Mouse (Mus musculus): ENCODE data around the gene Flt3l. TPM values are rescaled to one million over a fixed set of nuclear protein-coding genes. Genes with fewer than 3 reads are reported as not detected.
"Not testable (repeated sequence)": the region's sequence is repeated elsewhere in the genome, so short reads cannot be mapped to it uniquely, and the experiment has no call there.

Gene Flt3l
- total RNA-seq, 1 experiment from 2014 or later, result 15.7 TPM

DNA sequence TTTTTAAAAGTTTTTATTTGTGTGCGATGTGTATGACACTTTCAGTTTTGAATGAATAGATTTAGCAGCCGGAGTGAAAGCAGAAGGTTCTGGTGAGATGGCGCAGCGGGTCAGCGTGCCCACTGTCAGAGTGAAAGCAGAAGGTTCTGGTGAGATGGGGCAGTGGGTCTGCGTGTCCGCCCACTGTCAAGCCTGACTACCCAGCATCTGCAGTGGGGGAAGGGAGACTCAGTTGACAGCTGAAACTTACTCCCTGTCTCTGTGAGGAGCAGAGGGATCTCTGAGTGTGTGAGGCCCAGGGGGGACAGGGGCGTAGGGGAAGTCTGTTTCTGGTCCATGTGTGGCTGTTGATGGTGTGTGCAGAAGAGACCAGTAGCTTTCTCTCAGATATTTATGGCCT is 18.7 kb downstream of the Flt3l start:
- ATAC-seq (replicated peaks in 1 of 2; ENCODE audit: insufficient read depth in 1 of 2, low FRiP score in 2 of 2, low TSS enrichment in 1 of 2, low read depth in 1 of 2, poor library complexity in 2 of 2, severe bottlenecking in 2 of 2), result no peak

DNA sequence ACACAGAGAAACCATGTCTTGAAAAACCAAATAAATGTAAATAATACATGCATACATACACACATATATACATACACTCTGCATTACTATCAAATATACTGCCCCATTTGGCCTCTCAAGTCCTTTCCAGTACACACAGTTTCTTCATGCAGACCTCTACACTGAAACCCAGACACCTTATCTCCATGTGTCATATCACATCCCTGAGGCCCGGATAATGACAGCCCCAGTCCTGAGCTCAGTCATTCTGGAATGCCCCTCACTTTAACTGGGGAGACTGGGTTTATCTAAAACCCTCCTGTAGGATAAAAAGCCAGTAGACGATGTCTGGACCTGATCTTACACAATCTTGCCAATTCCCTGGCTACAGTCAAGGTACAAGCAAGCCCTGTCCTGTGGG is 22.8 kb downstream of the Flt3l start:
- no peak for ATAC-seq (replicated peaks in 1 of 2; ENCODE audit: insufficient read depth in 1 of 2, low FRiP score in 2 of 2, low TSS enrichment in 1 of 2, low read depth in 1 of 2, poor library complexity in 2 of 2, severe bottlenecking in 2 of 2)

DNA sequence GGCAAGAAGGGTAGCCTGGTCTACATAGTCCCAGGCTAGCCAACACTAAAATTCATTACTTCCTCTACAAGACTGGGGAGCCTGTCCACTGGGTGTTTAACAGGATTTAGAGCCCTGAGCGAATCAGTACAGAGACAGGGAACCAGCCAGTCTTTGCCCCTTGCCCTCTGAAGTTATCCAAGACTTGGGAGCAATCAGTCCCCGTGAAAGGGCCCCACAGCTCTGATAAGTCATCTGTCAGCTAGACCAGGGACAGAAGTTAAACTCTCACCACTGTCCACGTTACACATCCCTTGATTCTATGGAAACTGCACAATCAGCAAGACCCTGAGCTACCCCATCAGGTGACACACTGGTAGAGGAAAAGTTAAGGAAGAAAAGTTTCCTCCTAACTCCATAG is 23.7 kb downstream of the Flt3l start:
- no peak for ATAC-seq (replicated peaks in 1 of 2; ENCODE audit: insufficient read depth in 1 of 2, low FRiP score in 2 of 2, low TSS enrichment in 1 of 2, low read depth in 1 of 2, poor library complexity in 2 of 2, severe bottlenecking in 2 of 2)

DNA sequence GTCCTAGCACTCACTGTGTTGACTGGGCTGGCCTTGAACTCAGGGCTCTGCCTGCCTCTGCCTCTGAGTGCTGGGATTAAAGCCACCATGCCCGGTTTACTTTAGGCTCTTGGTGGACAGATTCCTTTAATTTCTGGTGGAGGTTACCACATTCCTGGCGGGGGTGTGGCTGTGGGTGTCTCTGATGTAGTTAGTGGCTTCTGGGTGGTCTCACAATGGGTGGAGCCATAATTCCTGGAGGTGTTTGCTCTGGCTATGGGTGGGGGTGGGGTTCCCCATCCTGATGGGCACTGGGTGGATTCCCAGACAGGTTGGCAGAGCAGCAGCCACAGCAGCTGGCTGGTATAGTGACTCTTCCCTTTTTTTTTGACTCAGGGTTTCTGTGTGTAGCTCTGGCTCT is 24.3 kb downstream of the Flt3l start:
- no peak for ATAC-seq (replicated peaks in 1 of 2; ENCODE audit: insufficient read depth in 1 of 2, low FRiP score in 2 of 2, low TSS enrichment in 1 of 2, low read depth in 1 of 2, poor library complexity in 2 of 2, severe bottlenecking in 2 of 2)

DNA sequence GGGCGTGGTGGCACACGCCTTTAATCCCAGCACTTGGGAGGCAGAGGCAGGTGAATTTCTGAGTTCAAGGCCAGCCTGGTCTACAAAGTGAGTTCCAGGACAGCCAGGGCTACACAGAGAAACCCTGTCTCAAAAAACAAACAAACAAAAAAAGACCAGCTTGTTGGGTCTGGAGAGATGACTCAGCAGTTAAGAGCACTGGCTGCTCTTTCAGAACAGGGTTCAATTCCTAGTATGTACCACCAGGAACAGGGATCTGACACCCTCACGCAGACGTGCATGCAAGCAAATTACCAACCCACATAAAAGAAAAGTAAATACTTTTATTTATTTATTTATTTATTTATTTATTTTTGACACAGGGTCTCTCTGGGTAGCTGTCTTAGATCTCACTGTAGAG is 26.1 kb downstream of the Flt3l start:
- not testable (repeated sequence) for ATAC-seq (replicated peaks in 1 of 2; ENCODE audit: insufficient read depth in 1 of 2, low FRiP score in 2 of 2, low TSS enrichment in 1 of 2, low read depth in 1 of 2, poor library complexity in 2 of 2, severe bottlenecking in 2 of 2)

DNA sequence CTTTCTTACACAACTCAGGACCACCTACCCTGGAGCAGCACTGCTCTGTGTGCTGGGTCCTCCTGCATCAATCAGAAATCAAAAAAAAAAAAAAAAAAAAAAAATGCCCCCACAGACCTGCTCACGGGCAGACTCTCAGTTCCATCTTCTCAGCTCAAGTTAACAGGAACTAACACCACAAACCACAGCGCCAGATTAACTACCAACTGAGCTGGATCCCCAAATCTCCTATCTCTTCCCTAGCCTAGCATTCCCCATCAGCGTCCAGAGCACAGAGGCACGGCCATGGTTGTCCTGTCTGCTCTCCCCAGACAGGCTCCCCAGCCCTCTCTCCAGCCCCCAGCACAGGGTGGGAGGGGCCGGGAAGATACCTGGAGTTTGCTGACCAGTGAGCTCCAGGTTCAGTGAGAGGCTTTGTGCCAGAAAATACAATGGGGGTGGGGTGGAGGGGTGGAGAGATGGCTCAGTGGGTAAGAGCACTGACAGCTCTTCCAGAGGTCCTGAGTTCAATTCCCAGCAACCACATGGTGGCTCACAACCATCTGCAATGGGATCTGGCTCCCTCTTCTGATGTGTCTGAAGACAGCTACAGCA is 29.1 kb downstream of the Flt3l start:
- ATAC-seq (replicated peaks in 1 of 2; ENCODE audit: insufficient read depth in 1 of 2, low FRiP score in 2 of 2, low TSS enrichment in 1 of 2, low read depth in 1 of 2, poor library complexity in 2 of 2, severe bottlenecking in 2 of 2), result no peak

DNA sequence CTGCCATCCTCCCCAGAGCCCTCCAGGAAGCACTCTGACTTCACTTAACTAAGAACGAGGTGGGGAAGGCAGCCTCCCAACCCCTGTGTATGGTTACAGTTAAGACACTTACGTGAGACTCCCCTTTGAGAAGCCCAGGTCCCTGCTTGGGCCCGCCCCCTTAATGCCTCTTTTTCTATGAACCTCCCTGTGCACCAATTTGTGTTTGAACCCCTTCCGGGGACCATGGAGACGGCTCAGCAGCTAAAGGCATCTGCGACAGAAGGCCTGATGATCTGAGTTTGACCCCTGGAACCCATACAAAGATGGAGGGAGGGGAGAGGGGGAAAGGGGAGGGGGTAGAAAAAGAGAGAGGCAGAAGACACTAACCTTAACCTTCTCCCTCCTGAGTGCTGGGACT is 29.8 kb downstream of the Flt3l start:
- ATAC-seq (replicated peaks in 1 of 2; ENCODE audit: insufficient read depth in 1 of 2, low FRiP score in 2 of 2, low TSS enrichment in 1 of 2, low read depth in 1 of 2, poor library complexity in 2 of 2, severe bottlenecking in 2 of 2), result no peak

DNA sequence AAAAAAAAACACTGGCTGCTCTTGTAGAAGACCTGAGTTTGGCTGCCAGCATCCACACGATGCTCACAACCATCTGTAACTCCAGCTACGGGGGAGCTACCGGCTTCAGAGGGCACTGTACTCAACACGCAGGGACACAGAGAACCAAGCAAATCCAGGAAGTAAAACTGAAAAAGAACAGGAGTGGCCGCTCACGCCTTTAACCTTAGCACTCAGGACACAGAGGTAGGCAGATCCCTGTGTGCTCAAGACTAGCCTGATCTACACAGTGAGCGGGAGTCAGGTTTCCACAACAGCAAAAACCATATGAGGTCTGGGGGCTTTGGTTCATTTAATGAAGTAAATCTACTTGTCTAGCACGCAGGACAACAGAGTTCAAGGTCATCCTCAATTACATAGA is 30.7 kb downstream of the Flt3l start:
- ATAC-seq (replicated peaks in 1 of 2; ENCODE audit: insufficient read depth in 1 of 2, low FRiP score in 2 of 2, low TSS enrichment in 1 of 2, low read depth in 1 of 2, poor library complexity in 2 of 2, severe bottlenecking in 2 of 2), result no peak

DNA sequence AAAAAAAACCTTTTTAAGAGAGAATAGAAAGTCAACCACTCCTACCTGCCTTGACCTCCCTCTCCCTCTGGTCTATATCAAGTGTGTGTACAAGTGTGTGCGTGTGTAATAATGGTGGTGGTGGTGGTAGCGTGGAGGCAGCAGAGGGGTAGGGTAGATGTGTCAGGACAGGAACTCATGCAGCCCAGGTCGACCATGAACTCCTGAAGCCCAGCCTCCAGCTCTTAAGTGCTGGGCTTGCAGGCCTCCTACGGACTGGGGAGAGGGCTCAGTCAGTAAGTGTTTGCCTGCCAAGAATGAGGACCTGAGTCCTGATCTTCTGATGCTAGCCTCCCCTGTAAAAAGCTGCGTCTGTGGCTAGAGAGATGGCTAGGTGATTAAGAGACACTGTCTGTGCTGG is 31.3 kb downstream of the Flt3l start:
- ATAC-seq (replicated peaks in 1 of 2; ENCODE audit: insufficient read depth in 1 of 2, low FRiP score in 2 of 2, low TSS enrichment in 1 of 2, low read depth in 1 of 2, poor library complexity in 2 of 2, severe bottlenecking in 2 of 2), result no peak

DNA sequence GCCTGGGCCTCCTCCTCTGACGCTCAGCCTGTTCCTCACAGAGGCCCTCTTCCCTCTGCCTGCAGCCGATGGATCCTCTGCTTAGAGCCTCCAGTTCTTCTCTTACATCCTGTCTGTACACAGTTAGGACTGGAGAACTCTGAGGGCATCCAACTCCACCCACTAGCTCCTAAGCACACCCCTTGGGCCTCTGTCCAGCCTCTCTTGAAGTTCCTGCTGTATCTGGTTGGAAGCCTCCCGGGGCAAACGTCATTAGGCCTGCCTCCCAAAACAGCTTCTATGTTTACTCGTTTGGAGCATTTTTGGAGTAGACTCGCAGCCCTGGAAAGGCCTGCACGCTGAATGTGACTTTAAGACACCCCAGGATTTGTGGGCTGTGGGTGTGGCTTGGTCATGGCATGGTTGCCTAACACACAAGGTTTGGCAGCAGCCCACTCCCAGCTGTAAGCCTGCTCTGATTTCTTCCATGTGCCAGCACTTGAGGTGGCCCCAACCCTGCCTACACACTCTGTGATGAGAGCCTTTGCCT is 32.5 kb downstream of the Flt3l start, which contains the start of gene Fcgrt:
TSS of gene Fcgrt (minus strand) at position 200 of the 529 bp plus-strand sequence.
- peak; percentile 86 to 94 for ATAC-seq (replicated peaks in 1 of 2; ENCODE audit: insufficient read depth in 1 of 2, low FRiP score in 2 of 2, low TSS enrichment in 1 of 2, low read depth in 1 of 2, poor library complexity in 2 of 2, severe bottlenecking in 2 of 2)

DNA sequence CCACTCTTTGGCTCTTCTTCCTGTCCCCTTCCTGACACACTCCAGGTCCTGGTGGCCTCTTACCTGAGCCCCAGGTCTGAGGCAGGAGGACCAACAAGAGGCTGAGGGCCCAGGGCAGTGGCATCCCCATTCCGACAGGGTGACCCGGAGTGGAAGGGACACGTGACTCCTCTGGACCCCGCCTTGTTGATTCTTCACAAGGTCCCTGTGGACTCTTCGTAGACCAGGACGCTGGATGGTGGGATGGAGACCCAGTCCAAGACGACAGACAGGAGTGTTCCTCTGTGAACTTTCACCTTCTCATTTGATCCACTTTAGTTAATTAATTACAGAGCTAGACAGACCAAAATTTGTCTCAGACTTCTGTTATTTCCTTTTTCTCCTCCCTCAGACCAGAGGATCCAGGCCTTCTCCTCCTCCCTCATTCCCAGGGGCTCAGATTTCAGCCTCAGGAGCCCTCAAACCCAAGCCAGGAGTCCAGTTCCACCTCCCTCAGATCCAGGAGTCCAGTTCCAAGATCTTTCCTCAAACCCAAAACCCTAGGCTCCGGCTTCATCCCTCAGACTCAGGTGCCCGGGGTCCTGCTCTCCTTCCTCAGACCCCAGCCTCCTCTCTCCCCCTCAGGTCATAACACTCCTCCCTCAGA is 33.2 kb downstream of the Flt3l start:
- ATAC-seq (replicated peaks in 1 of 2; ENCODE audit: insufficient read depth in 1 of 2, low FRiP score in 2 of 2, low TSS enrichment in 1 of 2, low read depth in 1 of 2, poor library complexity in 2 of 2, severe bottlenecking in 2 of 2), result no peak

DNA sequence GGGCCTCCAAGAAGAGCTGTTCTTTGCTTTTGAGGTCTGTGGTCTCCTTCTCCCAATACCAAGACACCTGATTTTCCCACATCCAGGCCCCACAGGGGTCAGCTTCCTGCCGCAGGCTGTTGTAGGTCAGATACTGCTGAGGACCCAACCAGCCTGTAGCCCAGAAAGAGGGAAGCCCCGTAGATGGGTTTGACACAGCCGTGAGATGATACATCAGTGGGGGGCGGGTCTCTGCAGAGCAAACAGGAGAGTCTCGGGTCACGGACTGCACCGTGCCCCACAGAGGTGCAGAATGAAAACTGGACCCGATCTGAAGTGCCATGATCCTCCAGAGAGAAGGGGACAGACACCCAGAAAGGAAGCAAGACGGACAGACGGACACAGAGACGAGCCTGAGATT is 33.8 kb downstream of the Flt3l start:
- ATAC-seq (replicated peaks in 1 of 2; ENCODE audit: insufficient read depth in 1 of 2, low FRiP score in 2 of 2, low TSS enrichment in 1 of 2, low read depth in 1 of 2, poor library complexity in 2 of 2, severe bottlenecking in 2 of 2), result no peak

DNA sequence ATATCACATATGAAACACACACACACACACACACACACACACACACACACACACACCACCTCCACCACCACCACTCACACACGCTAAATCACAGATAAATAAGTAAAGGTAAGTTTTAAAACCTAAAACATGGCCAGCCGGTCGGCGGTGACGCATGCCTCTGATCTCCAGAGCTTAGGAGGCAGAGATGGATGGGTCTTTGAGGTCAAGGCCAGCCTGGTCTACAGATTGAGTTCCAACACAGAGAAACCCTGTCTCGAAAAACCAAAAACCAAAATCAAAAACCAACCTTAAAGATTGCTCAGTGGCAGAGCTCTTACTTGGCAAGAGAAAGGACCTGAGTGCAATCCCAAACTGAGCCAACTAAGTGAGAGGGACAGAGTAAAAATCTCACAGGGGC is 36.2 kb downstream of the Flt3l start:
- ATAC-seq (replicated peaks in 1 of 2; ENCODE audit: insufficient read depth in 1 of 2, low FRiP score in 2 of 2, low TSS enrichment in 1 of 2, low read depth in 1 of 2, poor library complexity in 2 of 2, severe bottlenecking in 2 of 2), result no peak

DNA sequence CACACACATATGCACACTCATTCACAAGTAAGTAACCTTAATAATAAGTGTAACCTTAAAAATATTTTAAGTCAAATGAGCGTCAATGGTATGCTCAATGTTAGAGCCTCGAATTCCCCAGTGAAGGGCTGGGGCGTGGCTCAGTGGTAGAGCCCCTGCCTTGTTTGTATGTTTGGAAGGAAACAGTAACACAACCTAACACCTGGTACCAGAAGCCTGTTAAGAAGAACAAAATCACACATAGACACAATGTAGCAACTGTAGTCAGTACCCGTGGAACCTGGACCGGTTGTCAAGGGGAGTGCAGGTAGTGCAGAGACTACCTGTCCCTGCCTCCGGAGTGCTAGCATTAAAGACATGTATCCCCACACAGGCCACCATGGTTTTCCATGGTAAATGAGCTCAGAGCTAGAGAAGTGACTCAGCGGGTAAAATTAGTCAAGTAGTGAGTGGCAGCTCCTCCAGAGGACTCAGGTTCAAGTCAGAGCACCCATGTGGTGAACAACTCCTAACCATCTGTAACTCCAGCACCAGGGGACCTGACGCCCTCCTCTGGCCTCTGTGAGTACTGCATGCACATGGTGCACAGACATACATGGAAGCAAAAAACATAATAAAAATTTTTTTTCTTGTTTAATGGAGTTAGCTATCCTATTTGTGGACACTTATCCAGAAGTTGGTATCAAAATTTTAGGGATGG is 37.5 kb downstream of the Flt3l start:
- ATAC-seq (replicated peaks in 1 of 2; ENCODE audit: insufficient read depth in 1 of 2, low FRiP score in 2 of 2, low TSS enrichment in 1 of 2, low read depth in 1 of 2, poor library complexity in 2 of 2, severe bottlenecking in 2 of 2), result no peak

DNA sequence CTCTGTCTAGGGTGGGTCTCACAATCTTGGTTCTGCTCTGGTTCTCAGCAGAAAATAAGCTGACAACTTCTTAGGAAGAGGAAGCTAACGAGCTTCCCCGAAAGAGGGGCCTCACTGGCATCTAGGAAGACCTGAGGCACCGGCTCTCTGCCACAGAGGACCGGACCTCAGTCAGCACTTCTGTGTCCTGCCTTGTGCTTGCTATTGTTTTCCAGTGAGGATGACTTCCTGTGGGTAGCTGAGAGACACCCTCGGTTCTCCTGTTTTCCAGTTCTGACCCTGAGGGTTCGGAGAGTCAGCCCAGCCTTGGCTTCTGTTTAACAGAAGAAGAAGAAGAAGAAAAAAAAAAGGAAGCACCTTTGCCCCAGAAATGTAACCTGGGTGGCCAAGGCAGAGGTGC is 38.8 kb downstream of the Flt3l start:
- ATAC-seq (replicated peaks in 1 of 2; ENCODE audit: insufficient read depth in 1 of 2, low FRiP score in 2 of 2, low TSS enrichment in 1 of 2, low read depth in 1 of 2, poor library complexity in 2 of 2, severe bottlenecking in 2 of 2), result peak in 1 of 2 experiments; percentile 29; a peak in 1 of 4 replicates

DNA sequence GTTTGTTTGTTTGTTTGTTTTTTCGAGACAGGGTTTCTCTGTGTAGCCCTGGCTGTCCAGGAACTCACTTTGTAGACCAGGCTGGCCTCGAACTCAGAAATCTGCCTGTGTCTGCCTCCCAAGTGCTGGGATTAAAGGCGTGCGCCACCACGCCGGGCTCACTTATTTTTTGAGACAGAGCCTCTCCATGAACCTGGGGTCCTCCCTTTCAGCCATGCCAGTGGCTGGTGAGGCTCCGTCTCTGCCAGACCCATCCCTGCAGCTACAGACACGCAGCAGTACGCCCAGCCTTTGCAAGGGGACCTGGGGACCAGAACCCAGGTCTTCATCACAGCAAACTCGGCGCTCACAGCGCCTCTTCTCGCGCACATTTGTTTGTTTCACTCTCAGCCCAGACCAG is 40.3 kb downstream of the Flt3l start:
- not testable (repeated sequence) for ATAC-seq (replicated peaks in 1 of 2; ENCODE audit: insufficient read depth in 1 of 2, low FRiP score in 2 of 2, low TSS enrichment in 1 of 2, low read depth in 1 of 2, poor library complexity in 2 of 2, severe bottlenecking in 2 of 2)

DNA sequence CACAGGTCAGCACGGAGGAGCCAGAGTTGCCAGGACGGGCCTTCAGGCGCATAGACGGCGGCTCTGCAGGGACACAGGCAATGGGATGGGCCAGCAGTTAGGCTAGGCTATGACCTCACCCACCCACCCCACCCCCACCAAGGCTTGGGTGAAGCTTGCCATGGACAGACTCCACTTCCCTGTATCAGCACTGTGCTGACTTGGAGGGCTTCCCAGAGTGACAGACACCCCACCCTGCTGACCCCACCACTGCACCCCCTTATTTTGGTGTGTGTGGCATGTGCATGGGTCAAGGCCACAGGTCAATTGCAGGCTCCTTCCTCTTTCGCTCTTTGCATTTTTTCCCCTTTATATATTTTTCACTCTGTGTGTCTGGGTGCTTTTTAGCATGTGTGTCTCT is 40.9 kb downstream of the Flt3l start:
- no peak for ATAC-seq (replicated peaks in 1 of 2; ENCODE audit: insufficient read depth in 1 of 2, low FRiP score in 2 of 2, low TSS enrichment in 1 of 2, low read depth in 1 of 2, poor library complexity in 2 of 2, severe bottlenecking in 2 of 2)

DNA sequence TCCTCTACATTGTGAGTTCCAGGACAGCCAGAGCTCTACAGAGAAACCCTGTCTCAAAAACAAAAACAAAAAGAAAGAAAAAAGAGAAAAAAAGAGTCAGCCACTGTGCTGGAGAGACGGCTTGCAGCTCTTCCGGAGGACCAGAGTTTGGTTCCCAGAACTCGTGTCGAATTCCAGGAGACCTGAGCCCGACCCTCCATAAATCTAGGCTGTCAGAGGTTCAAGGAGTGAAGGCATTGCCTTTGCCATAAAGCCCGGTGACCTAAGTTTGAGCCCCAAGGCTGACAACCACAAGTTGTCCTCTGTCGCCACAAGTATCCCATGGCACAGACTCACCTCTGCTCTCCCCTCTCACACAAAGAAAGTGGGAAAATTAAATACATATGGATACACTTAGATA is 42.1 kb downstream of the Flt3l start:
- ATAC-seq (replicated peaks in 1 of 2; ENCODE audit: insufficient read depth in 1 of 2, low FRiP score in 2 of 2, low TSS enrichment in 1 of 2, low read depth in 1 of 2, poor library complexity in 2 of 2, severe bottlenecking in 2 of 2), result no peak
